Mouse (Mus musculus): ENCODE measurements at regions not wholly inside any gene's neighbourhood (a gene's known extent, or its start where the extent isn't known, plus 50 kb on each side); places are given as distances from the start of the nearest gene placed in this dataset.
"Not testable (repeated sequence)": the region's sequence is repeated elsewhere in the genome, so short reads cannot be mapped to it uniquely, and the experiment has no call there.

DNA sequence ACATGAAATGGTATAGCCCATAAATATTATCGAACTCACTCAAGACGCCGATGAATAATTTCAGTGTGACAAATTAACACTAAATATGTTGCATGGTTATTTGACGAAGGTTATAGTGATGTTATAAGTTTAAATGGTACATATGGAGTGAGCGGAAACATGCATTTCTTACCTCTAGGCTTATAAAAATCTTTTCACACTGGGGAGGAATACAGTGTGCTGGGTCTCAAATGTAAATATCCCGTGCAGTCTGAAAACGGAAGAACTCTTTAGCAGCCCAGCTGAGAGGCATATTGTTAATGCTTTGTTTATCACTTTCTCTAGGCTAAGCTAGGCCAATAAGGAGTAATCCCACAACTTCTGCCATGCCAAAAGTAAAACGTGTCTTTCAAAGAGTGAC, 518.6 kb upstream of the Sall1 start:
- no peak for DNase-seq (ENCODE audit: low spot score in 2 of 2)

DNA sequence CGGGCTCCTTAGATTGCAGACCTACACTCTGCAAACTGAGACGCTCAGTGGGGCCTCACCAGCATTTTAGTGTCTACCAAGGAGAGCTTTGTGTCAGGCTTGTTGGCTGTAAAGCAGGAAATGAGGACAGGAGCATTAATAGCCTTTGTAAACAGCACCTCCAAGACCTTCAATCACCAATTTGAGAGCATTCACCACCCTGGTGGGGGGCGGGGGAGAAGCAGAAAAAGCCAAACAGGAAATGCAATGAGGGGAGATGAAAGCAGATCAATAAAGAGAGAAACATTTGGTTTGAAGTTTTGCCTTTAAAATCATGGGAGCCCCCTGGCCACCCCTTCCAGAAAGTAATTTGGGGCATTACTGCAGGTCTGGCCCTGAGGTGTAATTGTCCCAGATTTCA, 497.3 kb upstream of the Sall1 start:
- no peak for DNase-seq (ENCODE audit: low spot score in 2 of 2)

DNA sequence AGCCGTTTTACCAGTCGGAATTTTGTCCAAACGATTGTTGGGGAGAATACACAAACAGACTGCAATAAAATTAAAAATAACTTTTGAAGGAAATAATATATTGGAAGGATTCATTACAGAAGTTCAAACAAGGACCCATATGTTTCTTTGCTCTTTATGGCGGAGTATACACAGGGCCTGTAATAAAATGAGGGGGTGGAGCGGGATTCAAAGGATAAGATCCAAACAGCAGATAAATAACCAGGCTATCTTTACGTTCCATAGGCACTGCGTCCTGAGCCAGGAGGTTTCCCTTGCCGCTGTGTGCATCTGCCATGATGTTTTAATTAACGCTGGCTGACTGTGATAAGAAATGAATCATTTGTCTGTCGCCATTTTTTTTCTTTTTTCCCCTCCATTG, 490.6 kb upstream of the Sall1 start:
- DNase-seq (ENCODE audit: low spot score in 2 of 2), result no peak

DNA sequence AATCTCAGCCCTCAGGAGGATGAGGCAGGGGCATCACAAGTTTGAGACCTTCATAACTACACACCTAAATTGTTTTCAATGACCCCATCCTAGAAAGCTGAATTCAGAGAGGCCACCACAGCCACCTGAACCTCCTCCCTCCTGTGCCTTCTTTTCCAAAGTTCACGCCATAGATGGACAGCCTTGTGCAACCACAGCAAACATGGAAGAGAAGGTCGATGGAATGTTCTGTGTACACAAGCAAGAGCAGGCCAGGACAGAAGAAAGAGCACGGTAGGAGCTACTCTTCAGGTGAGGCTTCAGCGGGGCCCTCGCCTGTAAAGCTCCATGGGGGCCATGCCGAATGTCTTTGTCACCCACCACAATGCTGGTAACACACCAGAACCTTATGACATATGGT, 481.1 kb upstream of the Sall1 start:
- DNase-seq (ENCODE audit: low spot score in 2 of 2), result no peak

DNA sequence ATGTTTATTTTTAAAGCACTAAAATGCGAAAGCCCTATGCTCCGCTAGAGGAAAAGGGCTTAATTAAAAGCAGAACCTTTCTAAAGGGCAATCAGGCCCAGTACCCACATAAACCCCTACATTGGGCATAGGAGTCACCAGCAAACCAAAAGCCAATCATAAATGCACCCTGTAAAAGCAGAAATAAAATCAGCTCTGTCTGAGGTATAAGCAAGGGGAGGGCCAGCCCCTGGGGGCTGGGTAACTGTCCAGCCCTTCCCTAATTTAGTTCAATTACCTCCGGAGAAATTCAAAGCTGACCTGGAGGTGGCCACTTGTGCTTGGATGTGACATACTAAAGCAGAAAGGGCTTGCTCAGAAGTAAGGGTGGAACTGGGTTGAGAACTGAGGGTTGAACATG, 479.4 kb upstream of the Sall1 start:
- DNase-seq (ENCODE audit: low spot score in 2 of 2), result no peak

DNA sequence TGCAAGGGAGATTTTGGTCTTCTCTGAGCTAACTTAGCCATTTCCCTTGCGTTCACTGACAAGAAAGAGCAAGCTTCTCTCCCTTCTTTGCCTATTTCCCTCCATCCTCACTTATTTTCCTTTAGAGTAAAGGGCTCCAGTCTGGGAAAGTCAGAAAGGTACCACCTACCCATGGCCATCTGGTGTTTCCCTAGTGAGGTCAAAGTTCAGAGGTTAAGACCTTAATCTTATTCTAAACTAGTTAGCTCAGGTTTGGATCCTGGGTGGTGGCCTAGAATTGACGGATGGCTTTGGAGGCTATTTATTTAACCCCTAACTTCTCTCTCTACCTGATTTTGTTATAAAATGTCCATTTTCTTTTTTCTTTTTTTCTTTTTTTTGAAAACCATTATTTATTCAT, 472.6 kb upstream of the Sall1 start:
- no peak for DNase-seq (ENCODE audit: low spot score in 2 of 2)

DNA sequence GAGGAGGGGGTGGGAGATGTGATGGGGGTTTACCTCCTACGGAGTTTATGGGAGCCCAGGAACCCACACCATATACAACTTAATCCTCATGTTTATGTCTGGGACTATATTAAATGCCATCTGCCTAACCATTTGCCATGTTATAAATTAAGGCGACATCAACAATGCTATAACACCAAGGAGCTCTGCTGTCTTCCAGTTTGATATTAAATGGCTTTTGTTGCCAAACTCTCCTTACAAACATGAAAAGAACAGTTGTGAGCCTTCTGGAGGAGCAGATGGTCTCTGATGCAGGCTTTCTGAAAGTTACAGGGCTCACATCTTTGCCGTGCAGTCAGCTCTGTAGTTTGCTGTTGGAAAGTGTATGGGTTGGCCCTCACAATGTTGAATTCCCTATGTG, 470.3 kb upstream of the Sall1 start:
- DNase-seq (ENCODE audit: low spot score in 2 of 2), result no peak

DNA sequence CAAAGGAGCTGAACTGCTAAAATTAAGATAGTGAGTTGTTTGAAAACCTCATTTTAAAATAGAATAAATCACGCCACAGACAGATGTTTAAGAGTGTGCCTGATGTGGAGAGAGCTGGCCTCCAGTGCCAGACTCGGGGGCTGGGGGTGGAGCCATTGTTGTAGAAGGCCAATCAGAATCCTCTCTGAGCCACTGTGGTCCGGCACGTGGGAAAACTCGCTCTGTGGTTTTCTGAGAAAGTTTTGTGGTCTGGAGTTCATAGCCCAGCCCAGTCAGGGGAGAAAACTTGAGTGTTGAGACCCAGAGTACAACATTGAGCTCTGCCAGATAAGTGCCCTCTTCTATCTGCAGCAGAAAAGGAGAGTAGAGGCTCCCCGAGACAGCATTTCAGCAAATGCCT, 463.7 kb upstream of the Sall1 start:
- DNase-seq (ENCODE audit: low spot score in 2 of 2), result no peak

DNA sequence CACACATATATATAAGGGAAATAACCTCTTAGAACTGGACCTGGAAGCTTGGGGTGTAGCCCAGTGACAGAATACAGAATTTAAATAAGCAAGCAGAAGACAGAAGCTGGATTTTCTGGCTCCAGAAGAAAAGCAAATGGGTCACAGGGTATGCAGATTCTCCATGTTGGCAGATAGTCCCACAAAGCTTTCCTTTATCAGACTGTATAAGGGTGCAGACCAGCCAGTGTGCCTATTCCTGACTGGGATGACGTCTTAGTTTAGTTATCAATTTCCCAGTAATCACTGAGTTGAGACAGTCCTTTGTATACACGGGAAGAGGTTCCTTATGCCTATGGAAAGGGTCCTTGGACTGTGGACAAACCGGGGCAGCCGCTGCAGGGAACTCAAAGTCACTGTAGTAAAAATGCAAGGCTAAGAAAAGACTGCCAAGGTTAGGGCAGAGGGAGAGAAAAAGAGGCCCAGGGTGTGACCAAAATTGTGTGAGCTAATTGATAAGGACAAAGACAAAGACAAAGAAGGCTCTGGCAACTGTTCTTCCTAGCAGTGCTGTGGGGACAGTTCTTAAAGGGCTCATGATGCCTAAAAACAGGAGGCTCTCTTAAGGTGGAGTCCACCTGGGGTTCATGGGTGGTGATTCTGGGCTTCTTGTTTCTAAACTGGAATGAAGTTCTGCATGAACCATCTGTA, 459.7 kb upstream of the Sall1 start:
- no peak for DNase-seq (ENCODE audit: low spot score in 2 of 2)

DNA sequence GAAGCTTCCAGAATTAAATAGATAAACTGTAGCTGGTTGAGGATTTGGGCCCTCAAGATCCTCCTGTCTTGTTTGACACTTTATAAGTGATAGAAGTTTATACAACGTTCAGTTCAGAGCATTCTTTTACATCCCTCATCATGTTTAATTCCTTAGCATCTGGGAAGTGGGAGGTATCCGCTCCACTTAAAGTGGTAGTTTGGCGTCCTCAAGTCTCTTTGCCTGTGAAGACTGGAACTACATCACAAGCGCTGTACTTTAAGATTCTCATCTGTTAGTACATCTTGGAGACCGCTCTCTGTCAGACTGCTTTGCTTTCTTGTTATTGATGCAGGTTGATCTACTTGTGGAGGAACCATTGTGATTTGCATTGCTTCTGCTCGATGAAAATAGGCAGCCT, 459.1 kb upstream of the Sall1 start:
- no peak for DNase-seq (ENCODE audit: low spot score in 2 of 2)

DNA sequence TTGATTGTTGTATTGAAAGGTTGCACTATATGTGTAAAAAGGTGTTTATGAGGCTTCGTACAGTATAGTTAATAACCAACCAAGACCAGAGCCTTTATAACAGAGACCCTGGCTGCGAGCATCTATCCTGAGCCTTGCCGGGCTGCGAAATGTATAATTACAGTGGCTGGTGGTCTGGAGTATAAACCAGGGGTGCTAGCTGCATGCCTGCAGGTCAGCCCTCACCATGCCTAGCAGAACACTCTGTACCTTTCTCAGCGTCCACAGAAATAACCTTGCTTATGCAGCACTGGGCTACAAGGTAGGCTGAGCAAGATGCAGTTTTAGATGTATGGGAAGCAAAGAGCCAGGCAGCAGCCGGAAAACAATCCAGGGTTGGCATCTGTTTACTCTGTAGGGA, 457.8 kb upstream of the Sall1 start:
- DNase-seq (ENCODE audit: low spot score in 2 of 2), result no peak

DNA sequence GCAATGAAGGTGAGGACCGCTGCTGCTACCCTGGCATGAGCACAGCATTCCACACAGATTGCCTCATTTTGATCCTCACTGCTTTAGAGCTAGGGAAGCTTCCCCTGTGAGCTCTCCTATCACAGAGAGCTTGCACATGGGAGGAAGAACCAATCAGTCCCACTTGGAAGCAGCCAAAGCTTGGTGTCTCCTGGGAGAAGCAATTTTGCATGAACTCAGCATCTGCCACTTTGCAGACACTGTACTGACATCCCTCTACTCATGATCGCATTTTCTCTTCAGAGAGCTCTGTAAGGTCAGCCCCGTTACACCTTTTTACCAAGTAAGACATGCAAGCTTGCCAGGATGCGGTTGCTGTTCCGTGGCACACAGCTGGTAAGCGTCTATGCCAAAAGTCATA, 455.9 kb upstream of the Sall1 start:
- DNase-seq (ENCODE audit: low spot score in 2 of 2), result no peak

DNA sequence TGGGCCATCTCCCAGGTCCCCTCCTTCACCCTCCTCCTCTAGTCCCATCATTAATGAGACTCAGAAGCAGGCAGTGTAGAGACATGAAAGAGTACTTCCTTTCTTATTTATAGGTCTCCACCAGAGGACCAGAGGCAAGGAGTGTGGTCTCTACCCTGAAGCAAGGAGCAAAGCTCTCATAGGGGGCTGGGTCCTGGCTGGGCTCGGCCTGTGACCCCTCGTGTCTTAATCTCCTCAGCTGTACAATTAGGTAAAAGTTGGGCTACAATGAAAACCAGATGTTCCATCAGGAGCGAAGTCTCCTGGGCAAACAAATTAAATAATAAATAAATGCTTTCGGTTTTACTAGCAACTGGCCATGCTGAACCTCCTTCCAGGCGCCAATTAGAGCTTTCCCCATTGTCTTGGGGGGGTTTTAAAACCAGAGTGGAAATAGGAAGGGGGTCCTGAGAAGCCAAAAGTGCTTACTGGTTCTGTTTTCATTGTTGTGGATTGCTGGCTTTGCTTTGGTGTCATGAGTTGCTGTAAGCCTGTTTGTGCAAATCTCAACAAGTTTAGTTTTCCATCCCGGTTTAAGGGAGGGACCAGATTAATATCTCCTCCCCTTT, 454.2 kb upstream of the Sall1 start:
- DNase-seq (ENCODE audit: low spot score in 2 of 2), result no peak

DNA sequence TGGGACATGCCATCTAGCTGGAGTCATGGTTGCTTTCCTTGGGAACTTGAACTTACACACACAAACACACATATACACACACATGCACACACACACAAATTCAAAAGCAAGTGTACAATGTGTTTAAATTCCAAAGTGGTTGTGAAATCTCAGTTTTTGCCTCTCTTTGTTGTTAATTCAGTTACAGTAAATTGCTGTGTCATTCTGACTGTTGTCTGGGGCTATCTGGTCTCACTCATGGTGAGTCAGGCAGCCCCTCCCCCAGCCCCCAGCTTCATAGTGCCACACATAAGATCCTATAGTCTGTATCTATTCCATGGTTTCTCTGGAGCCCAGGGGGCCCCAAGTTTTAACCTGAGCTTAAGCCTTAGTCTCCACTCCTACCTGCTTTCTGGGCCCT, 448.4 kb upstream of the Sall1 start:
- no peak for DNase-seq (ENCODE audit: low spot score in 2 of 2)

DNA sequence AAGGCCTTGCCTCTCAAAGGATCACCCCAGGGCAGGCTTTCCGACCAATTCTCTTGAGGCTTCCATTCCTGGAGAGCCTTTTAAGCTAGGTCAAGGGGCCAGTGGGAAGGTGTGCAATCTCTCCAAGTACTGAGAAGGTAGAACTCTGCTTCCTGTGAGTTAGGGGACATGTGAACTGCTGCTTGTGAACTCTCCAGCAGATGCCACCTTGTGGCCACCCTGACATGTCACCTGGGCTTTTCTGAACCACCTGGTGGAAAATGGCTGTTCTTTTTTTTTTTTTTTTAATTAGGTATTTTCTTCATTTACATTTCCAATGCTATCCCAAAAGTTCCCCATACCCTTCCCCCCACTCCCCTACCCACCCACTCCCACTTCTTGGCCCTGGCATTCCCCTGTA, 438.5 kb upstream of the Sall1 start:
- not testable (repeated sequence) for DNase-seq (ENCODE audit: low spot score in 2 of 2)

DNA sequence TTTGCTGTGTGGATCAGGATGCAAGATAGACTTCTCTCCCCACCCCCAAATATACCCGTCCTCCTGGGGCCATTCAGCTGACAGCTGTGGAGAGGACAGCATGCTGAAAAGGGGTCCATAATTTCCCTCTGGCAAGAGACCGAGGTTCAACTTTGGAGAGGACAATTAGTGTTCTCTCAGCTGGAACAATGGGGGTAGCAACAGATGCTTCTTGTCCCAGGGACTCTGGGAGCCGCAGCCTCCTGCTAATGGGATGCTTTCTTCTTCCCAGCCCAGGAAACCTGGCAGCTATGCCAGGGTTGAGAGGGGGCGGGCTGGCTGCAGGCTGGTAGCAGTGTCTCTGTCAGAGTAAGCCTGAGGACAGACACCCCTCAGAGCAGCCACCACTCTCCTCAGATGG, 433.0 kb upstream of the Sall1 start:
- DNase-seq (ENCODE audit: low spot score in 2 of 2), result no peak

DNA sequence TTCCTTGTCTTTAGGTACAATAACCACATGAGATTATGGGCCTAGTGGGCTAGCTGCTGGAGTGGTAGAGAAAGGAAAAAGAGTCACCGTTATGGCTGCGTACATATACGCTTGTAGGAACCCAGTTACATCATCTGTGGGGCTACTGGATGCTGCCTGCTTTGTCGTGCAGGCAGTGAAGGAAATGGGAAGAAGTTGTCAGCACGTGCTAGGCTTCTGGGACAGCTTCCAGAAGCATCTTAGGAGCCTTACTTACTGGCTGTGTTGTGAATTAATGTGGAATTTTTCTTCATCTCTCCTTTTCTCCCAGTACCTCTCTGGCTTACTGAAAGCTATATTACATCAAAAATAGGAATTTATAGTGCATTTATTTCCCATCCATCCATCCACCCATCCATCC, 427.2 kb upstream of the Sall1 start:
- DNase-seq (ENCODE audit: low spot score in 2 of 2), result no peak

DNA sequence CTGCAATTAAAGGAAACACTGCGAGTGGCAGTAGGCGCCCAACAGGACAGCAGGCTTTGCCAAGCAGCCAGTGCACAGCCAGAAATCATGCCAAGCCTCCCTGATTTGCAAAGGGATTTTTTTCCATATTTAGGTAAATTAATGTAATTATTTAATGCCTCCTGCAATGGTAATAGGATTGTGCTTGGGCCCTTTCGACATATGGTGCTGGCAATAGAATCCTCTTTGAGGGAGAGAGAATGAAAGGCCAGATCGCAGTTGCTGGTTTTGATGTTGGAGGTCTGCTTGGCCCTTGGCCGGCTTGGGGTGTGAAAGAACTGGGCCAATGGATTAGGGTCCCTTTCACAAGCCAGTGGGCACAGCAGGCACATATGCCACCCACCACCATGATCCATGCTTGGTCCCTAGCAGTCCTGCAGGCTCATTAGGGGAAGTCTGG, 424.8 kb upstream of the Sall1 start:
- DNase-seq (ENCODE audit: low spot score in 2 of 2), result no peak

DNA sequence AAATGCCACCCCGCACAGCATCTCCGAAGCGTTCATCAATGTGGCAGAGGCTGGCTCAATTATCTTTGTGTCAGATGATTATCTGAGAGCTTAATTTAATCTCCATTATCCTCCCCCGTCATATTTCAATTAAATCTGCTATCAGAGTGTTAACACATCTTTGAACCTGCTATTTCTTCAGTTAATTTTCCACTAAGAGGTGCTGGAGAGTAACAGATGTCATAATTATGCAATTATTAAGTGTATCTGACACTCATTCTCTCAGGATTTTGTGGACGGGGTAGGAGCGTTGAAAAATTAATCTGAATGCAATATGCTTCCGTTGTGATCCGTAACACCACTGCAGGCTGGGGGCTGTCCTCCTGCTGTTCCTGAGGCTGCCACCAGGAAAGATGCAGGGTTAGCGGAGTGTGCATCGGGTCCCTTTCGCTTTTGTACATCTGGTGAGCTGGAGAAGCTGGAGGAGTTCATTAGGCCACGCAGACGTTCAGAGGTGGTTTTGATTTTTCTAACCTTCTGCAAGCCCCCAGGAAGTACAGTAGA, 421.3 kb upstream of the Sall1 start:
- DNase-seq (ENCODE audit: low spot score in 2 of 2), result no peak

DNA sequence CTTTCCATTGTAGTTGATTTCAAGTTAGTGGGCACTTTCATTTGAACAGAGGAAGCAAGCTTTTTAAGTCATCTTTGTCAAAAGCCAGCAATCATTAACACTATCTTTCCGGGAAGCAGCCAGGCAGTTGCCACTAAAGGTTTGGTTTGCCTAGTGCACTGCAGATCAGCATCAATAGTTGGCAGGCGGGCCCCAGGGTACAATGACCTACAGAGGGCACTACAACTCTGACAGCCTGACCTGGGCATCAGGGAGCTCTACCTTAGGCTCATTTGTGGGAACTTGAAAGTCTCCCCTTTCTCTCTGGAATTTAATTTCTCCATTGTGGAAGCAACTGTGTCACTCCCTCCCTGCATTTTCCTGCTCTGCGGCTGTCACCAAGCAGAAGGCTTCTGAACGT, 412.6 kb upstream of the Sall1 start:
- DNase-seq (ENCODE audit: low spot score in 2 of 2), result no peak

DNA sequence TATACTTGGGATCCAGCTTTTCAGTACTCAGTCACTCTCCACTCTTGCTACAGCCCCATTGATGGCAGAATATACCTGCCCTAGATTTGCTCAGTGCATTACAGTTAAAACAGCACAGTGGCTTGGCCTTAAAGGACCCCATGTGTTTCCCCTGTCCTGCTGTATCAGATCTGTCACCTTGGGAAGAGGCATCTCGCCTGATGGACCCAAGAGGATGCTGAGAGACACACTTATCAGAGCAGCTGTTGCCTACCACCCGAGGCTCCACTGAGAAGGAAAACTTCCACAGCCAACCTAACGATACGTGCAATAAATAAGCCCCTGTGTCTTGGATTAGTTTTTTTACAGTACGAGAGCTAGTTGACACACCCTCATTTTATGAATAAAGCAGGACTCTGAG, 411.8 kb upstream of the Sall1 start:
- no peak for DNase-seq (ENCODE audit: low spot score in 2 of 2)

DNA sequence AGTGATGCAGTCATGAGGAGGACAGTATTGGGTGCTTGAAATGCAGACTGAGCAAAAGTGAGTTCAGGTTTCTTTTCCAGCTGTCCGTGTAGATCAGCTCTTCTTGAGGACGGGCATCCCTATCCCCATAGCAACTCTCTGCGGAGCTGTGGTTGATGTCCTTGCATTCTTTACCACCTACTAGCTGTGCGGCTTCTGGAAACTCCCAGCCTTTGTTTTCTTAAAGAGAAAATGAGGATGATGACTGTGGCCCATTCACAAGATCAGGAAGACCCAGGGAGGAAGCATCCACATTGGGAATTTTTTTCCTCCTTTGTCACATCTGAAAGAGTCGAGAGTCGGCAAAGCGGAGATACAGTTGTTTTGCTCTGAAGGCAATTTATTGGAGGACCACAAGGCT, 410.2 kb upstream of the Sall1 start:
- no peak for DNase-seq (ENCODE audit: low spot score in 2 of 2)

DNA sequence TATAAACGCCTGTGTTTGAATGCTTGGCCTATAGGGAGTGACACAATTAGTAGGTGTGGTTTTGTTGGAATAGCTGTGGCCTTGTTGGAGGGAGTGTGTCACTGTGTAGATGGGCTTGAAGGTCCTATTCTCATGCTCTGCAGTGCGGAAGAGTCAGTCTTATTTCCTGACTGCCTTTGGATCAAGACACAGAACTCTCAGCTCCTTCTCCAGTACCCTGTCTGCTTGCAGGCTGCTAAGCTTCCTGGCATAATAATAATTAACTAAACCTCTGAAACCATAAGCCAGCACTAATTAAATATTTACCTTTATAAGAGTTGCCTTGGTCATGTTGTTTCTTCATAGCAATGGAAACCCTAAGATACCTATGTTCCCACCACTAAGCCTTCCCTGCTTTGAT, 409.8 kb upstream of the Sall1 start:
- no peak for DNase-seq (ENCODE audit: low spot score in 2 of 2)

DNA sequence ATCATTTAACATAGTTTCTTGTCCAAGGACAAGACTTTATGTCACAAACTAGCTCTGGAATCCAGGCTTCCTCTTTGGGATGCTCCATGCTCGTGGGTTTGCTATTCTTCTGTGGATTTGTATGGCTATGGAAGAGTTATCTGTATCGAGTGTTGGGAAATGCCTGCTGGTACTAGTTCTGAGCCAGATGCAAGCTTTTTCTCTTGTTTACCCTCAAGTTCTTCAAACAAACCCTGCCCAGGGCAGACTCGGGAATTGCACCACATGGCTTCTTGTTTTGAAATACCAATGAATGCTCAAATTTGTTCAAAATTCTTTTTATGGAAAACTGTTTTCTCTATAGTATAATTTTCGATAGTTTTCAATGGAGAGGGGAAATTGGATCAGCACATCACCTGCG, 400.5 kb upstream of the Sall1 start:
- DNase-seq (ENCODE audit: low spot score in 2 of 2), result no peak
